Comparison of ENCODE assay signal across 22 mouse cellular contexts in genomic region chr8:12324561-12324960, GRCm38 (mm10). TPM values are rescaled to one million over a fixed set of nuclear protein-coding genes. Genes with fewer than 3 reads are reported as not detected.
DNase-seq lines count a peak whose midpoint lies in the region; ATAC-seq and TF ChIP-seq lines count a peak whose summit lies in the region.
"Had no signal": no experiment of that assay in that cellular context is flagged by ENCODE, and none has a peak within 500 bp of the region (broad histone marks: within the 10 kb centered on the region; RNA-seq: fewer than 3 reads in every experiment).

No protein-coding gene starts in this region.

- no peak for TF ChIP-seq CTCF in brain, embryonic 14.5 days (IDR thresholded peaks at IDR 0.05; ENCODE audit: borderline replicate concordance, extremely low read depth, insufficient read depth, insufficient read length)
- TF ChIP-seq CTCF in forebrain, postnatal 0 days (IDR thresholded peaks at IDR 0.05; ENCODE audit: low read depth), result no peak

- H3K27ac ChIP-seq in heart, embryonic 13.5 days (replicated peaks), result 0 out of 2 replicates have a peak overlapping the region, but pooled peaks have one; percentile 8
- peak overlapping the region; percentile 47; the same call in 1 of the 2 replicates for H3K27ac ChIP-seq in forebrain, postnatal 0 days (ENCODE audit: low read depth, low read length)
- peak overlapping the region; percentile 48; the same call in 1 of the 2 replicates for H3K27ac ChIP-seq in midbrain, embryonic 13.5 days
- H3K27ac ChIP-seq: embryonic facial prominence, embryonic 13.5 days; heart, adult 2 months; liver, embryonic 14.5 days had no signal

- no peak for ATAC-seq in heart, embryonic 13.5 days (ENCODE audit: extremely low read depth, insufficient number of reproducible peaks, low FRiP score, low TSS enrichment)
- no peak for ATAC-seq in forebrain, postnatal 0 days
- no peak for ATAC-seq in midbrain, embryonic 13.5 days

- WGBS in heart, embryonic 13.5 days, result 40% methylated on average over 10 of the region's 10 CpGs
- WGBS in forebrain, postnatal 0 days, result 16% methylated on average over 10 of the region's 10 CpGs
- WGBS in midbrain, embryonic 13.5 days, result 12% methylated on average over 10 of the region's 10 CpGs

- peaks cover 55% of the 10 kb centered on the region for H3K4me1 ChIP-seq in heart, embryonic 13.5 days
- H3K4me1 ChIP-seq in forebrain, postnatal 0 days (ENCODE audit: insufficient read depth), result peaks cover 26% of the 10 kb centered on the region
- H3K4me1 ChIP-seq in midbrain, embryonic 13.5 days (replicated peaks), result peaks cover 76% of the 10 kb centered on the region

- H3K9ac ChIP-seq in heart, embryonic 13.5 days, result 0 out of 2 replicates have a peak overlapping the region, but pooled peaks have one; percentile 56
- peak overlapping the region; percentile 15; the same call in 1 of the 2 replicates for H3K9ac ChIP-seq in forebrain, postnatal 0 days
- H3K9ac ChIP-seq in midbrain, embryonic 13.5 days (replicated peaks), result 0 out of 2 replicates have a peak overlapping the region, but pooled peaks have one; percentile 8
- H3K9ac ChIP-seq: embryonic facial prominence, embryonic 13.5 days; liver, embryonic 14.5 days had no signal

- H3K4me3 ChIP-seq in heart, embryonic 13.5 days, result no peak overlapping the region
- H3K4me3 ChIP-seq in forebrain, postnatal 0 days (ENCODE audit: low read depth, low read length), result 0 out of 2 replicates have a peak overlapping the region, but pooled peaks have one; percentile 1
- H3K4me3 ChIP-seq in midbrain, embryonic 13.5 days (replicated peaks), result peak overlapping the region; percentile 22; the same call in 1 of the 2 replicates
- H3K4me3 ChIP-seq: embryonic facial prominence, embryonic 13.5 days; heart, adult 2 months had no signal

- H3K9me3 ChIP-seq in heart, embryonic 13.5 days, result no peaks in the 10 kb centered on the region
- no peaks in the 10 kb centered on the region for H3K9me3 ChIP-seq in forebrain, postnatal 0 days (ENCODE audit: low read length)
- H3K9me3 ChIP-seq in midbrain, embryonic 13.5 days, result no peaks in the 10 kb centered on the region
- H3K9me3 ChIP-seq: embryonic facial prominence, embryonic 13.5 days had no signal

- DNase-seq in heart, adult 9 months (ENCODE audit: low spot score in 2 of 2), result no peak
- peak; percentile 74 for DNase-seq in brain, embryonic 14.5 days (ENCODE audit: low read depth)
- DNase-seq in forebrain, postnatal 0 days, result no peak
- DNase-seq in lung, postnatal 14 days, result no peak
- DNase-seq in kidney, postnatal 4 days, result no peak
- DNase-seq: B cell, adult 2 months; cerebellum, postnatal 36 days; heart, adult 2 months; heart, postnatal 4 days; kidney, adult 11 months; kidney, postnatal 14 days; layer of hippocampus, postnatal 36 days; thymus, postnatal 25 days had no signal

- no peak for TF ChIP-seq POLR2A in brain, embryonic 14.5 days (IDR thresholded peaks at IDR 0.05; ENCODE audit: borderline replicate concordance, extremely low read depth, insufficient read depth, insufficient read length, poor library complexity, severe bottlenecking)

- peaks cover 83% of the 10 kb centered on the region for H3K27me3 ChIP-seq in heart, embryonic 13.5 days (replicated peaks)
- peaks cover 6% of the 10 kb centered on the region; the same call in 1 of the 2 replicates for H3K27me3 ChIP-seq in forebrain, postnatal 0 days (ENCODE audit: insufficient read depth, low read length)
- H3K27me3 ChIP-seq in midbrain, embryonic 13.5 days, result peaks cover 89% of the 10 kb centered on the region

- no peaks in the 10 kb centered on the region for H3K36me3 ChIP-seq in heart, embryonic 13.5 days
- no peaks in the 10 kb centered on the region for H3K36me3 ChIP-seq in forebrain, postnatal 0 days (ENCODE audit: insufficient read depth)
- H3K36me3 ChIP-seq in midbrain, embryonic 13.5 days, result no peaks in the 10 kb centered on the region
- H3K36me3 ChIP-seq: embryonic facial prominence, embryonic 13.5 days had no signal

- H3K4me2 ChIP-seq in heart, embryonic 13.5 days, result peak overlapping the region; percentile 50; the same call in 1 of the 2 replicates
- H3K4me2 ChIP-seq in forebrain, postnatal 0 days (ENCODE audit: low read depth), result peak overlapping the region; percentile 31; the same call in 1 of the 2 replicates
- H3K4me2 ChIP-seq in midbrain, embryonic 13.5 days (replicated peaks), result peak overlapping the region; percentile 34

RNA-seq across cellular contexts. Expression of gene A230072I06Rik, which starts 45.9 kb away (rescaled TPM):
- not detected in 2 replicates for polyA plus RNA-seq in heart, embryonic 13.5 days (2015; fragmentation: Nextera tagmentation; extraction: Ambion mirVana)
- 0.11 and 0.29 TPM in 2 replicates for polyA plus RNA-seq in brain, embryonic 14.5 days (2012; rRNA removed)
- total RNA-seq in forebrain, postnatal 0 days (2014; rRNA removed), result 0.15 and 0.48 TPM in 2 replicates
- polyA plus RNA-seq in forebrain, postnatal 0 days (2015; fragmentation: Nextera tagmentation; extraction: Ambion mirVana), result not detected in 2 replicates
- 0.13 TPM in 1 of 2 replicates, not detected in the other for polyA plus RNA-seq in midbrain, embryonic 13.5 days (2015; fragmentation: Nextera tagmentation; extraction: Ambion mirVana)
- total RNA-seq: adrenal gland, postnatal 4 days; gastrocnemius, adult 8-10 months; heart, adult 2 months; heart, postnatal 4 days; layer of hippocampus, postnatal 36 days; megakaryocyte-erythroid progenitor cell, adult 5-6 weeks had no signal
- polyA plus RNA-seq: embryonic facial prominence, embryonic 13.5 days; heart, adult 2 months; limb, embryonic 11.5 days; liver, embryonic 14.5 days; spleen, adult 2 months had no signal
